Mouse (Mus musculus): Measurements from ENCODE around the gene Ifna6.

DNA sequence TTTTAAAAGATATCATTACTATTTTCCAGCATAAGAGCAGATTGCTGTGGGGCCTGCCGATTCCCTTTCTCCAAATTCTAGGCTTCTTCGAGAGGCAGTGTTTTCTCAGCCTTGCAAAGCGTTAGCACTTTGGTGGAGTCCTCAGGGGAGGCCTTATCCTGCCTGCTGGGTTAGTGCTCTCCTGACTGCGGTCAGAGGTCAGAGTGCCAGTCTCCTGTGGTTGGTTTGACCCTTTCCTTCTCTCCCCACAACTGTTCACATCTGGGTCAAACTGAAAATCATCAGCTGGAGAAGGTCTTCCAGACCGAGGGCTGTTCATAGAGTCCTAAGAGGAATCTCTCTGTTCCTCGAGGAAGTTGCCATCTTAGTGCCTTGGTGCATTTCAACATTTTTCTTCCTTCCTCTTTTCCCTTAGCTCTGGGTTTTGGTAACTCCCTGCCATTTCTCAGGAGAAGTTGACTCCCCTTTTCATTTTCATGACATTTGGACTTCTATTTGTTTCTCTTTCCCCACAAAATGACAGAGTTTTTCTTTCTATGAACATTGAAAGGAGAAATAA lies 37.9 kb downstream of the Ifna6 start:
- TF ChIP-seq CTCF (conservative IDR thresholded peaks at IDR 0.05; ENCODE audit: insufficient read depth, insufficient read length, low read depth, low read length) (no peak), POLR2A (IDR thresholded peaks at IDR 0.05; ENCODE audit: low read depth, low read length) (no peak)
